Mouse (Mus musculus): ENCODE measurements at regions not wholly inside any gene's neighbourhood (a gene's known extent, or its start where the extent isn't known, plus 50 kb on each side); places are given as distances from the start of the nearest gene placed in this dataset.
A peak's percentile ranks its signal among the peaks of the same experiment; 100 is the strongest.

- ATAC-seq (ENCODE audit: insufficient read depth, low read depth): no peak
Measured at GRCm38 (mm10) chr5:37967914-37968375, 70.6 kb upstream of the Stx18 start.

GRCm38 (mm10) chr5:37967106-37967913 lies 71.2 kb upstream of the Stx18 start:
- DNase-seq (ENCODE audit: low spot score) (no peak), ATAC-seq (ENCODE audit: insufficient read depth, low read depth) (no peak)
- WGBS: 13% methylated on average over 23 of the region's 23 CpGs
- TF ChIP-seq CTCF (IDR thresholded peaks at IDR 0.05; ENCODE audit: low read depth) (no peak), EP300 (IDR thresholded peaks at IDR 0.05; ENCODE audit: low read depth) (no peak)
- H3K27me3 ChIP-seq (ENCODE audit: control insufficient read depth, insufficient read depth, low read length): peaks cover 47% of the 10 kb centered on the region
- H3K4me2 ChIP-seq (ENCODE audit: low read depth, low read length): peak overlapping the region; percentile 2; the same call in 1 of the 2 replicates
- no peak overlapping the region for H3K9ac ChIP-seq (replicated peaks; ENCODE audit: low read depth, low read length)
- H3K4me1 ChIP-seq (ENCODE audit: control insufficient read depth, insufficient read depth): no peaks in the 10 kb centered on the region
- no peak overlapping the region for H3K27ac ChIP-seq (ENCODE audit: low read depth)
- 0 out of 2 replicates have a peak overlapping the region, but pooled peaks have one; percentile 9 for H3K4me3 ChIP-seq (ENCODE audit: low read depth, low read length)
- H3K36me3 ChIP-seq (replicated peaks; ENCODE audit: control insufficient read depth, insufficient read depth, low read length): no peaks in the 10 kb centered on the region
- H3K9me3 ChIP-seq (replicated peaks; ENCODE audit: control insufficient read depth, low read length): 0 out of 2 replicates have a peak, but pooled peaks cover 3% of the 10 kb centered on the region

More at GRCm38 (mm10) chr5:37967914-37968375, 70.6 kb upstream of the Stx18 start:
- H3K36me3 ChIP-seq (replicated peaks; ENCODE audit: control insufficient read depth, insufficient read depth, low read length): no peaks in the 10 kb centered on the region
- TF ChIP-seq CTCF (IDR thresholded peaks at IDR 0.05; ENCODE audit: low read depth) (no peak), EP300 (IDR thresholded peaks at IDR 0.05; ENCODE audit: low read depth) (no peak)
- DNase-seq (ENCODE audit: low spot score): no peak
- H3K27ac ChIP-seq (ENCODE audit: low read depth): no peak overlapping the region
- H3K4me1 ChIP-seq (ENCODE audit: control insufficient read depth, insufficient read depth): no peaks in the 10 kb centered on the region
- peaks cover 44% of the 10 kb centered on the region for H3K27me3 ChIP-seq (ENCODE audit: control insufficient read depth, insufficient read depth, low read length)
- H3K9ac ChIP-seq (replicated peaks; ENCODE audit: low read depth, low read length): no peak overlapping the region
- H3K4me3 ChIP-seq (ENCODE audit: low read depth, low read length): 0 out of 2 replicates have a peak overlapping the region, but pooled peaks have one; percentile 9
- WGBS: 10% methylated on average over 14 of the region's 14 CpGs
- 0 out of 2 replicates have a peak, but pooled peaks cover 3% of the 10 kb centered on the region for H3K9me3 ChIP-seq (replicated peaks; ENCODE audit: control insufficient read depth, low read length)
- peak overlapping the region; percentile 2; the same call in 1 of the 2 replicates for H3K4me2 ChIP-seq (ENCODE audit: low read depth, low read length)

GRCm38 (mm10) chr5:37963688-37964087 lies 74.9 kb upstream of the Stx18 start:
- H3K9ac ChIP-seq (replicated peaks; ENCODE audit: low read depth, low read length): no peak overlapping the region
- no peak overlapping the region for H3K4me3 ChIP-seq (ENCODE audit: low read depth, low read length)
- H3K36me3 ChIP-seq (replicated peaks; ENCODE audit: control insufficient read depth, insufficient read depth, low read length): no peaks in the 10 kb centered on the region
- DNase-seq (ENCODE audit: low spot score) (no peak), ATAC-seq (ENCODE audit: insufficient read depth, low read depth) (no peak)
- no peaks in the 10 kb centered on the region for H3K4me1 ChIP-seq (ENCODE audit: control insufficient read depth, insufficient read depth)
- WGBS: 28% methylated on average over 8 of the region's 8 CpGs
- H3K27ac ChIP-seq (ENCODE audit: low read depth): no peak overlapping the region
- 0 out of 2 replicates have a peak, but pooled peaks cover 3% of the 10 kb centered on the region for H3K9me3 ChIP-seq (replicated peaks; ENCODE audit: control insufficient read depth, low read length)
- peaks cover 34% of the 10 kb centered on the region for H3K27me3 ChIP-seq (ENCODE audit: control insufficient read depth, insufficient read depth, low read length)
- TF ChIP-seq CTCF (IDR thresholded peaks at IDR 0.05; ENCODE audit: low read depth): no peak
- TF ChIP-seq EP300 (IDR thresholded peaks at IDR 0.05; ENCODE audit: low read depth): no peak
- H3K4me2 ChIP-seq (ENCODE audit: low read depth, low read length): no peak overlapping the region

GRCm38 (mm10) chr5:37962513-37962912 lies 76.0 kb upstream of the Stx18 start:
- WGBS: 51% methylated on average over 3 of the region's 3 CpGs
- no peak overlapping the region for H3K27ac ChIP-seq (ENCODE audit: low read depth)
- no peak for ATAC-seq (ENCODE audit: insufficient read depth, low read depth)

GRCm38 (mm10) chr5:37960216-37960615 lies 78.3 kb upstream of the Stx18 start:
- Histone ChIP-seq H3K27me3 (ENCODE audit: control insufficient read depth, insufficient read depth, low read length) (peaks cover 8% of the 10 kb centered on the region), H3K9ac (replicated peaks; ENCODE audit: low read depth, low read length) (no peak overlapping the region), H3K36me3 (replicated peaks; ENCODE audit: control insufficient read depth, insufficient read depth, low read length) (no peaks in the 10 kb centered on the region), H3K9me3 (replicated peaks; ENCODE audit: control insufficient read depth, low read length) (no peaks in the 10 kb centered on the region), H3K4me2 (ENCODE audit: low read depth, low read length) (no peak overlapping the region), H3K4me1 (ENCODE audit: control insufficient read depth, insufficient read depth) (no peaks in the 10 kb centered on the region), H3K27ac (ENCODE audit: low read depth) (no peak overlapping the region), H3K4me3 (ENCODE audit: low read depth, low read length) (no peak overlapping the region)
- no peak for ATAC-seq (ENCODE audit: insufficient read depth, low read depth)
- TF ChIP-seq EP300 (IDR thresholded peaks at IDR 0.05; ENCODE audit: low read depth): no peak
- TF ChIP-seq CTCF (IDR thresholded peaks at IDR 0.05; ENCODE audit: low read depth): no peak
- no peak for DNase-seq (ENCODE audit: low spot score)
- WGBS: 66% methylated on average over 7 of the region's 7 CpGs

More at GRCm38 (mm10) chr5:37962513-37962912, 76.0 kb upstream of the Stx18 start:
- DNase-seq (ENCODE audit: low spot score): no peak
- Histone ChIP-seq H3K36me3 (replicated peaks; ENCODE audit: control insufficient read depth, insufficient read depth, low read length) (no peaks in the 10 kb centered on the region), H3K4me1 (ENCODE audit: control insufficient read depth, insufficient read depth) (no peaks in the 10 kb centered on the region), H3K27me3 (ENCODE audit: control insufficient read depth, insufficient read depth, low read length) (peaks cover 23% of the 10 kb centered on the region), H3K4me2 (ENCODE audit: low read depth, low read length) (no peak overlapping the region), H3K9me3 (replicated peaks; ENCODE audit: control insufficient read depth, low read length) (0 out of 2 replicates have a peak, but pooled peaks cover 3% of the 10 kb centered on the region), H3K4me3 (ENCODE audit: low read depth, low read length) (no peak overlapping the region), H3K9ac (replicated peaks; ENCODE audit: low read depth, low read length) (no peak overlapping the region)
- TF ChIP-seq EP300 (IDR thresholded peaks at IDR 0.05; ENCODE audit: low read depth) (no peak), CTCF (IDR thresholded peaks at IDR 0.05; ENCODE audit: low read depth) (no peak)
